Comparison of ENCODE assay signal across 16 mouse cellular contexts in the genomic region with DNA sequence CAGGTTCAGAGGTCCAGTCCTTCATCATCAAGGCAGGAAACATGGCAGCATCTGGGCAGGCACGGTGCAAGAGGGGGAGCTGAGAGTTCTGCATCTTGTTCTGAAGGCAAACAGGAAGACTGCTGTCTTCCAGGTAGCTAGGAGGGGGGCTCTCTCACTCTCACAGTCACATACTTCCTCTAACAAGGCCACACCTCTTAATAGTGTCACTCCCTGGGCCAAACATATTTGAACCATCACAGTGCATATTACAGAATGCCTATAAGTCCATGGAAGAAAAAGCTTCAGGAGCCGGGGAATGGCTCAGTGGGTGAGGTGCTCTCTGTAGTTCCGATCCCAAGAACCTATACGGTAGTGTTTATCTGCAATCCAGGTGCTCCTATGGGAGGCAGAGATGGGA. TPM values are rescaled to one million over a fixed set of nuclear protein-coding genes. Genes with fewer than 3 reads are reported as not detected.
A peak's percentile ranks its signal among the peaks of the same experiment; 100 is the strongest.
DNase-seq lines count a peak whose midpoint lies in the region; ATAC-seq and TF ChIP-seq lines count a peak whose summit lies in the region.
"Had no signal": no experiment of that assay in that cellular context is flagged by ENCODE, and none has a peak within 500 bp of the region (broad histone marks: within the 10 kb centered on the region; RNA-seq: fewer than 3 reads in every experiment).

No protein-coding gene starts in this region.

- H3K27me3 ChIP-seq in midbrain, embryonic 10.5 days (ENCODE audit: low read depth, poor library complexity, severe bottlenecking) = peaks cover 6% of the 10 kb centered on the region
- no peaks in the 10 kb centered on the region for H3K27me3 ChIP-seq in midbrain, postnatal 0 days (ENCODE audit: insufficient read depth, low read length)
- H3K27me3 ChIP-seq in embryonic facial prominence, embryonic 14.5 days (replicated peaks; ENCODE audit: control insufficient read depth, insufficient read depth, low read length) = no peaks in the 10 kb centered on the region
- 0 out of 2 replicates have a peak, but pooled peaks cover 3% of the 10 kb centered on the region for H3K27me3 ChIP-seq in limb, embryonic 12.5 days
- H3K27me3 ChIP-seq: heart, embryonic 15.5 days had no signal

- TF ChIP-seq POLR2A in lung, adult 2 months (IDR thresholded peaks at IDR 0.05; ENCODE audit: borderline replicate concordance, extremely low read depth, low read depth, low read length) = no peak

- ATAC-seq in midbrain, postnatal 0 days (ENCODE audit: low FRiP score) = no peak
- peak; percentile 47 for ATAC-seq in CD4-positive, CD25-positive, alpha-beta regulatory T cell, adult 4 months
- no peak for ATAC-seq in embryonic facial prominence, embryonic 14.5 days (ENCODE audit: low read depth)
- ATAC-seq in limb, embryonic 12.5 days (ENCODE audit: insufficient number of reproducible peaks, insufficient read depth, low FRiP score, low TSS enrichment, low read depth) = no peak

- H3K36me3 ChIP-seq in midbrain, embryonic 10.5 days = no peaks in the 10 kb centered on the region
- no peaks in the 10 kb centered on the region for H3K36me3 ChIP-seq in midbrain, postnatal 0 days (ENCODE audit: insufficient read depth, low read length)
- H3K36me3 ChIP-seq in embryonic facial prominence, embryonic 14.5 days (ENCODE audit: control insufficient read depth, insufficient read depth, low read length) = no peaks in the 10 kb centered on the region
- H3K36me3 ChIP-seq in limb, embryonic 12.5 days = no peaks in the 10 kb centered on the region
- H3K36me3 ChIP-seq: G1E; heart, embryonic 15.5 days had no signal

- H3K4me1 ChIP-seq in midbrain, embryonic 10.5 days = peaks cover 29% of the 10 kb centered on the region
- H3K4me1 ChIP-seq in midbrain, postnatal 0 days (ENCODE audit: insufficient read depth, low read length) = 0 out of 2 replicates have a peak, but pooled peaks cover 2% of the 10 kb centered on the region
- peaks cover 3% of the 10 kb centered on the region; the same call in 1 of the 2 replicates for H3K4me1 ChIP-seq in embryonic facial prominence, embryonic 14.5 days (ENCODE audit: control insufficient read depth, insufficient read depth, low read length)
- peaks cover 25% of the 10 kb centered on the region for H3K4me1 ChIP-seq in limb, embryonic 12.5 days (replicated peaks)
- H3K4me1 ChIP-seq in lung, adult 2 months (ENCODE audit: control insufficient read depth, insufficient read depth, low read length) = peaks cover 5% of the 10 kb centered on the region; the same call in 1 of the 2 replicates

- no peak for TF ChIP-seq CTCF in midbrain, postnatal 0 days (IDR thresholded peaks at IDR 0.05)
- no peak for TF ChIP-seq CTCF in lung, adult 2 months (IDR thresholded peaks at IDR 0.05; ENCODE audit: insufficient read depth, low read length)

- H3K27ac ChIP-seq in midbrain, embryonic 10.5 days (replicated peaks) = peak overlapping the region; percentile 72
- no peak overlapping the region for H3K27ac ChIP-seq in midbrain, postnatal 0 days (ENCODE audit: low read depth, low read length)
- no peak overlapping the region for H3K27ac ChIP-seq in embryonic facial prominence, embryonic 14.5 days (replicated peaks; ENCODE audit: low read depth, low read length)
- no peak overlapping the region for H3K27ac ChIP-seq in limb, embryonic 12.5 days
- H3K27ac ChIP-seq: heart, embryonic 15.5 days; liver, embryonic 14.5 days had no signal

- no peaks in the 10 kb centered on the region for H3K9me3 ChIP-seq in midbrain, embryonic 10.5 days (replicated peaks)
- no peaks in the 10 kb centered on the region for H3K9me3 ChIP-seq in midbrain, postnatal 0 days (ENCODE audit: low read length)
- no peaks in the 10 kb centered on the region for H3K9me3 ChIP-seq in embryonic facial prominence, embryonic 14.5 days (ENCODE audit: control insufficient read depth, low read length)
- no peaks in the 10 kb centered on the region for H3K9me3 ChIP-seq in limb, embryonic 12.5 days
- H3K9me3 ChIP-seq: G1E; heart, embryonic 15.5 days; megakaryocyte, embryonic 14.5 days had no signal

- no peak overlapping the region for H3K9ac ChIP-seq in midbrain, postnatal 0 days (replicated peaks; ENCODE audit: low read length, poor library complexity, severe bottlenecking)
- H3K9ac ChIP-seq in embryonic facial prominence, embryonic 14.5 days (ENCODE audit: low read depth, low read length) = no peak overlapping the region; the same call in 1 of the 2 replicates
- no peak overlapping the region for H3K9ac ChIP-seq in limb, embryonic 12.5 days (replicated peaks)
- H3K9ac ChIP-seq: heart, embryonic 15.5 days; liver, embryonic 14.5 days had no signal

- WGBS in midbrain, embryonic 10.5 days = 87% methylated on average over 4 of the region's 4 CpGs
- 88% methylated on average over 4 of the region's 4 CpGs for WGBS in midbrain, postnatal 0 days
- 77% methylated on average over 4 of the region's 4 CpGs for WGBS in embryonic facial prominence, embryonic 14.5 days
- WGBS in limb, embryonic 12.5 days = 88% methylated on average over 4 of the region's 4 CpGs
- WGBS in lung, adult 2 months = 63% methylated on average over 4 of the region's 4 CpGs

- no peak for DNase-seq in midbrain, embryonic 10.5 days (ENCODE audit: low spot score)
- DNase-seq in midbrain, postnatal 0 days (ENCODE audit: low spot score) = no peak
- DNase-seq in embryonic facial prominence, embryonic 14.5 days (ENCODE audit: low spot score) = no peak
- DNase-seq in lung, adult 2 months = no peak
- no peak for DNase-seq in urinary bladder, adult 18-20 months (ENCODE audit: low spot score in 2 of 2)
- no peak for DNase-seq in urinary bladder, postnatal 25 days (ENCODE audit: low spot score)
- DNase-seq: cerebellum, postnatal 10 days; gastrocnemius, postnatal 10 days; layer of hippocampus, adult 9-11 months; right cerebral cortex, postnatal 25 days had no signal

- no peak overlapping the region for H3K4me2 ChIP-seq in midbrain, postnatal 0 days (ENCODE audit: low read depth, low read length, poor library complexity, severe bottlenecking)
- H3K4me2 ChIP-seq in embryonic facial prominence, embryonic 14.5 days (ENCODE audit: low read depth, low read length) = 0 out of 2 replicates have a peak overlapping the region, but pooled peaks have one; percentile 36
- peak overlapping the region; percentile 40; the same call in 1 of the 2 replicates for H3K4me2 ChIP-seq in limb, embryonic 12.5 days

- no peak overlapping the region for H3K4me3 ChIP-seq in midbrain, embryonic 10.5 days
- no peak overlapping the region for H3K4me3 ChIP-seq in midbrain, postnatal 0 days (ENCODE audit: low read depth, low read length)
- no peak overlapping the region for H3K4me3 ChIP-seq in embryonic facial prominence, embryonic 14.5 days (ENCODE audit: low read depth, low read length)
- no peak overlapping the region for H3K4me3 ChIP-seq in limb, embryonic 12.5 days (replicated peaks)
- H3K4me3 ChIP-seq in lung, adult 2 months (replicated peaks; ENCODE audit: extremely low read depth, low read depth, low read length) = no peak overlapping the region
- H3K4me3 ChIP-seq: heart, embryonic 15.5 days; megakaryocyte, embryonic 14.5 days had no signal

RNA-seq across cellular contexts. Expression of a gene that starts 3.5 kb away (rescaled TPM):
- polyA plus RNA-seq in midbrain, embryonic 10.5 days (2016; fragmentation: Nextera tagmentation; extraction: Ambion mirVana) = 28.6 and 30.3 TPM in 2 replicates
- total RNA-seq in midbrain, postnatal 0 days (2014; rRNA removed) = 22.2 and 25.6 TPM in 2 replicates
- 6.2 and 7.1 TPM in 2 replicates for polyA plus RNA-seq in midbrain, postnatal 0 days (2015; fragmentation: Nextera tagmentation; extraction: Ambion mirVana)
- 10 to 100 TPM; 28.7 to 36.1 TPM for polyA plus RNA-seq in CD4-positive, CD25-positive, alpha-beta regulatory T cell, adult 4 months (2017; shearing (Covaris generic))
- polyA plus RNA-seq in embryonic facial prominence, embryonic 14.5 days (2014; fragmentation: Nextera tagmentation; extraction: Ambion mirVana) = 23.8 and 24.2 TPM in 2 replicates
- polyA plus RNA-seq in limb, embryonic 12.5 days (2016; fragmentation: Nextera tagmentation; extraction: Ambion mirVana) = 33.1 and 35.7 TPM in 2 replicates
- 25.3 and 26.9 TPM in 2 replicates for polyA plus RNA-seq in lung, adult 2 months (2012; rRNA removed)
